Mouse (Mus musculus): Measurements from ENCODE around the gene Uck1. TPM values are rescaled to one million over a fixed set of nuclear protein-coding genes. Genes with fewer than 3 reads are reported as not detected.
A peak's percentile ranks its signal among the peaks of the same experiment; 100 is the strongest.
"Not testable (repeated sequence)": the region's sequence is repeated elsewhere in the genome, so short reads cannot be mapped to it uniquely, and the experiment has no call there.

Gene Uck1
- 10 to 100 TPM; 42.9 to 51.6 (median 49.4) TPM for total RNA-seq (2022)

GRCm38 (mm10) chr2:32259657-32260417 is at the start of gene Uck1:
TSS of gene Uck1 (minus strand) at chr2:32260159.
- DNase-seq (ENCODE audit: low spot score in 2 of 2): peak; percentile 79 to 91

- DNase-seq (ENCODE audit: low spot score in 2 of 2): no peak
Observed at GRCm38 (mm10) chr2:32308870-32309568, 49.1 kb upstream of the Uck1 start.

GRCm38 (mm10) chr2:32307941-32308760 is 48.2 kb upstream of the Uck1 start:
- DNase-seq (ENCODE audit: low spot score in 2 of 2): no peak

GRCm38 (mm10) chr2:32307247-32307798 is 47.4 kb upstream of the Uck1 start:
- no peak for DNase-seq (ENCODE audit: low spot score in 2 of 2)

GRCm38 (mm10) chr2:32306176-32306575 is 46.2 kb upstream of the Uck1 start:
- no peak for DNase-seq (ENCODE audit: low spot score in 2 of 2)

GRCm38 (mm10) chr2:32305668-32306067 is 45.7 kb upstream of the Uck1 start:
- no peak for DNase-seq (ENCODE audit: low spot score in 2 of 2)

- DNase-seq (ENCODE audit: low spot score in 2 of 2): peak in 1 of 2 experiments; percentile 53
Observed at GRCm38 (mm10) chr2:32304145-32304832, 44.3 kb upstream of the Uck1 start.

GRCm38 (mm10) chr2:32302952-32303351 is 43.0 kb upstream of the Uck1 start:
- DNase-seq (ENCODE audit: low spot score in 2 of 2): no peak

- DNase-seq (ENCODE audit: low spot score in 2 of 2): no peak
Observed at GRCm38 (mm10) chr2:32299469-32299868, 39.5 kb upstream of the Uck1 start.

- not testable (repeated sequence) for DNase-seq (ENCODE audit: low spot score in 2 of 2)
Observed at GRCm38 (mm10) chr2:32295842-32296241, 35.9 kb upstream of the Uck1 start.

GRCm38 (mm10) chr2:32295285-32295684 is 35.3 kb upstream of the Uck1 start:
- DNase-seq (ENCODE audit: low spot score in 2 of 2): no peak

GRCm38 (mm10) chr2:32294348-32294747 is 34.4 kb upstream of the Uck1 start:
- DNase-seq (ENCODE audit: low spot score in 2 of 2): no peak

GRCm38 (mm10) chr2:32289578-32289977 is 29.6 kb upstream of the Uck1 start:
- no peak for DNase-seq (ENCODE audit: low spot score in 2 of 2)

- no peak for DNase-seq (ENCODE audit: low spot score in 2 of 2)
Observed at GRCm38 (mm10) chr2:32288371-32288931, 28.5 kb upstream of the Uck1 start.

- DNase-seq (ENCODE audit: low spot score in 2 of 2): peak; percentile 93 to 99
Observed at GRCm38 (mm10) chr2:32287923-32288367, 28.0 kb upstream of the Uck1 start, which contains the start of gene Swi5. TSS of gene Swi5 (minus strand) at chr2:32288075.

- no peak for DNase-seq (ENCODE audit: low spot score in 2 of 2)
Observed at GRCm38 (mm10) chr2:32287334-32287840, 27.4 kb upstream of the Uck1 start, which contains the start of gene Golga2. TSS of gene Golga2 (plus strand) at chr2:32287384.

- DNase-seq (ENCODE audit: low spot score in 2 of 2): no peak
Observed at GRCm38 (mm10) chr2:32283986-32284385, 24.0 kb upstream of the Uck1 start.

GRCm38 (mm10) chr2:32282727-32283126 is 22.8 kb upstream of the Uck1 start:
- DNase-seq (ENCODE audit: low spot score in 2 of 2): no peak

- no peak for DNase-seq (ENCODE audit: low spot score in 2 of 2)
Observed at GRCm38 (mm10) chr2:32282289-32282688, 22.3 kb upstream of the Uck1 start.

- DNase-seq (ENCODE audit: low spot score in 2 of 2): no peak
Observed at GRCm38 (mm10) chr2:32275823-32276222, 15.9 kb upstream of the Uck1 start.

Data from left cerebral cortex, adult 8-10 months (tissue).